Mouse (Mus musculus): ENCODE results near the gene Nrxn1.

DNA sequence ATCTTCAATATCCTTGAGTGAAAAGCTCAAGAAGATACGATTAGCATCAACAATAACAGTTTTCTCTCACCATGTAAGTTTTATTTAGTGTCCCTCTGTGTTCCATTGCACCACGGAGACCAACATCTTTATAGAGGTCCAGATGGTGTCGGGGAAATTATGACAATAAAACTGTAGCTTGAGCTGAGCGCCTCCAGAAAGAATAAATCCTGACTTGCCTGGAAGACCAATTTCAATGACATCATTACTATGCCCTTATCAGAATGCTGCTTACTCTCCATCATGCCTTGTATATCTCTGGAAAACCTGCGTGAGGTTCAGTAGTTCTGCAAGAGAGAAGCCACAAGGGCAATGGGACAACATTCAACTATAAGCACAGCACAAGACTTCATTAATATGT is 187.7 kb downstream of the Nrxn1 start:
- TF ChIP-seq ZC3H11A (IDR thresholded peaks at IDR 0.05; ENCODE audit: borderline replicate concordance, low read depth, low read length) (no peak), MAFK (IDR thresholded peaks at IDR 0.05; ENCODE audit: insufficient read depth, low read depth, low read length) (no peak)

Data from ES-E14 (cell line).